Mouse (Mus musculus) fat pad, adult 2 months (tissue): ENCODE data around the gene Stat4.

ENCODE experiments used
- DNase-seq: peaks from one replicate; pipeline ENCODE4 v3.0.0-alpha.2; 2011; ENCODE audit warnings: low read depth, low spot score; ENCODE audit errors: extremely low read depth

The Stat4 gene

GRCm38 (mm10) chr1:52100496-52100895 lies 113.5 kb downstream of the Stat4 start:
- no peak for DNase-seq

- DNase-seq: no peak
Measured at GRCm38 (mm10) chr1:52102795-52103194, 115.8 kb downstream of the Stat4 start.

GRCm38 (mm10) chr1:52107206-52107605 lies 120.3 kb downstream of the Stat4 start:
- DNase-seq: no peak

GRCm38 (mm10) chr1:52111217-52111616 lies 124.3 kb downstream of the Stat4 start:
- DNase-seq: no peak

GRCm38 (mm10) chr1:52112301-52112700 lies 125.4 kb downstream of the Stat4 start:
- no peak for DNase-seq

- DNase-seq: no peak
Measured at GRCm38 (mm10) chr1:52113067-52113665, 126.2 kb downstream of the Stat4 start.

- no peak for DNase-seq
Measured at GRCm38 (mm10) chr1:52113666-52114069, 126.7 kb downstream of the Stat4 start.

- no peak for DNase-seq
Measured at GRCm38 (mm10) chr1:52116441-52116840, 129.5 kb downstream of the Stat4 start.

- DNase-seq: no peak
Measured at GRCm38 (mm10) chr1:52117777-52118176, 130.8 kb downstream of the Stat4 start.

GRCm38 (mm10) chr1:52118860-52119591 lies 132.1 kb downstream of the Stat4 start, which contains the start of gene Stat1:
Stat1 (plus strand) TSS chr1:52119440.
- no peak for DNase-seq

- DNase-seq: no peak
Measured at GRCm38 (mm10) chr1:52119691-52120090, 132.7 kb downstream of the Stat4 start.

GRCm38 (mm10) chr1:52120191-52120590 lies 133.2 kb downstream of the Stat4 start:
- DNase-seq: no peak

- no peak for DNase-seq
Measured at GRCm38 (mm10) chr1:52121052-52121451, 134.1 kb downstream of the Stat4 start.

- DNase-seq: no peak
Measured at GRCm38 (mm10) chr1:52124818-52125217, 137.9 kb downstream of the Stat4 start.

GRCm38 (mm10) chr1:52127350-52127749 lies 140.4 kb downstream of the Stat4 start:
- no peak for DNase-seq

- no peak for DNase-seq
Measured at GRCm38 (mm10) chr1:52129794-52130193, 142.8 kb downstream of the Stat4 start.

- DNase-seq: no peak
Measured at GRCm38 (mm10) chr1:52131787-52132377, 144.9 kb downstream of the Stat4 start.

- no peak for DNase-seq
Measured at GRCm38 (mm10) chr1:52133254-52133653, 146.3 kb downstream of the Stat4 start.

- no peak for DNase-seq
Measured at GRCm38 (mm10) chr1:52137292-52137691, 150.3 kb downstream of the Stat4 start.

GRCm38 (mm10) chr1:52140534-52140933 lies 153.6 kb downstream of the Stat4 start:
- DNase-seq: no peak

GRCm38 (mm10) chr1:52141482-52141881 lies 154.5 kb downstream of the Stat4 start:
- no peak for DNase-seq

- no peak for DNase-seq
Measured at GRCm38 (mm10) chr1:52142117-52142516, 155.2 kb downstream of the Stat4 start.
